Mouse (Mus musculus) erythroblast, embryonic 14.5 days (primary cell): ENCODE data around the gene Inpp4a. TPM values are rescaled to one million over a fixed set of nuclear protein-coding genes. Genes with fewer than 3 reads are reported as not detected.

Experiments used
- H3K27me3 ChIP-seq: 2 replicates; pipeline ENCODE4 v1.6.1; 2012; ENCODE audit warnings: inconsistent platforms; ENCODE audit not compliant: control insufficient read depth
- H3K36me3 ChIP-seq: 2 replicates; pipeline ENCODE4 v1.6.1; 2012; ENCODE audit warnings: mild to moderate bottlenecking, inconsistent platforms; ENCODE audit not compliant: control insufficient read depth
- H3K4me1 ChIP-seq: 2 replicates; pipeline ENCODE4 v1.6.1; 2012; ENCODE audit warnings: inconsistent platforms; ENCODE audit not compliant: control insufficient read depth
- H3K4me3 ChIP-seq: replicated peaks from 2 replicates; pipeline ENCODE3; 2012; ENCODE audit warnings: moderate library complexity, mild to moderate bottlenecking, inconsistent platforms
- H3K9me3 ChIP-seq: 2 replicates; pipeline ENCODE4 v1.6.1; 2012; ENCODE audit warnings: low read length, inconsistent platforms, mixed read lengths; ENCODE audit not compliant: control insufficient read depth
- GATA1 ChIP-seq: IDR thresholded peaks from 2 replicates; pipeline ENCODE4 v1.6.1; 2012; ENCODE audit warnings: low read length, inconsistent platforms, mixed read lengths
- TAL1 ChIP-seq: IDR thresholded peaks from 3 replicates; pipeline ENCODE4 v1.6.1; 2012; ENCODE audit warnings: low read length, inconsistent platforms, mixed read lengths
- polyA plus RNA-seq: library from polyadenylated mRNA; stranded (reverse); fragments of >175 nt; gene quantifications from 2 replicates; pipeline ENCODE4 v1.2.3, GENCODE M21; 2012

Inpp4a gene
- polyA plus RNA-seq, 1 experiment = 0.02 TPM

DNA sequence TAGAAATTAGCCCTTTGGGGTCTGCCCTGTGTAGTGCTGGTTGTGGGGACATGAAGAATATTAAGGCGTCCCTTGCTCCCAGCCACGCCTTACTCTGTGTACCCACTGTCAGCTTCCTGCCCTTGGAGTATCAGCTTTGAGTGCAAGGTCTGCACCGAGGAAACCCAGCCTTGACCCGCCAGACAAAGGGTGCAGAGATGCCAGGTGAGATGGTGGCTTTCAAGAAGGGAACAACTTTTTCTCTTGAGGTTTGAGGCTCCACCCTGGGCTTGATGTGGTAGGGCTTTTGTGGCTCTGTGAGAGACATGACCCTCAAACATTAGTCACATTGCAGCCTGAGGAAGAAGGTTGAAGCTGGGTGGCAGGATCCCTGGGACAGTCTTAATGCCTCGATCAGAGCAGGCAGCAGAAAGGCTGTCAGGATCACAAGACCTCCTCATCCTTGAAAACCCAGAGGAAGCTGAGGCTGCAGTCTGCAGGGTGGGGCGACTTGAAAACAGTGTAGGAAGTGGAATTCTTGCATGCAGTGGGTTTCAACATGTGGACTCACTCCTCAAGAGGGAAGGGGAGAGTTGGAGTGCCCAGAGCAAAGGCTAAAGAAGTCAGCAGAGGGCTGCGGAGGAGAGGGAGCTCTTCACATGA, 18.1 kb downstream of the Inpp4a start:
- Histone ChIP-seq H3K4me3 (no peak overlapping the region), H3K4me1 (no peaks in the 10 kb centered on the region), H3K27me3 (no peaks in the 10 kb centered on the region), H3K9me3 (no peaks in the 10 kb centered on the region), H3K36me3 (no peaks in the 10 kb centered on the region)
- TF ChIP-seq GATA1 (no peak), TAL1 (no peak)

DNA sequence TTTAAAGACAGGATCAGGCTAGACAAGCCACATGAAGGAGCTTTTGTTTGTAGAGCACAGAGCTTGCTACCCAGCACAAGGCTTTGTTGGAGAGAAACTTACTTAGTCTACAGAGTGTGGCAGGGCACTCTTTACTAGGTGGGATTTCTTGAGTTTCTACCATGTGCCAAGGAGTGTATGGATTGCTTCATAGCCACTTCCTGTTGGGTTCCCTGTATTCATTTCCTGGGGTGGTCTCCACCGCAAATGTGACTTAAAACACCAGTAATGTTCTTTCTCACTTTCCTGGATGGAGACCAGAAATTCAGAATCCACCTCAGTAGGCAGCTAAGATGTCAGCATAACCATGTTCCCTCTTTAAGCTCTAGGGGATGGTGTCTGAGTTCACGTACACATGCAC, 18.9 kb downstream of the Inpp4a start:
- TF ChIP-seq TAL1 (no peak), GATA1 (no peak)
- Histone ChIP-seq H3K4me1 (no peaks in the 10 kb centered on the region), H3K9me3 (no peaks in the 10 kb centered on the region), H3K4me3 (no peak overlapping the region), H3K27me3 (no peaks in the 10 kb centered on the region), H3K36me3 (no peaks in the 10 kb centered on the region)

DNA sequence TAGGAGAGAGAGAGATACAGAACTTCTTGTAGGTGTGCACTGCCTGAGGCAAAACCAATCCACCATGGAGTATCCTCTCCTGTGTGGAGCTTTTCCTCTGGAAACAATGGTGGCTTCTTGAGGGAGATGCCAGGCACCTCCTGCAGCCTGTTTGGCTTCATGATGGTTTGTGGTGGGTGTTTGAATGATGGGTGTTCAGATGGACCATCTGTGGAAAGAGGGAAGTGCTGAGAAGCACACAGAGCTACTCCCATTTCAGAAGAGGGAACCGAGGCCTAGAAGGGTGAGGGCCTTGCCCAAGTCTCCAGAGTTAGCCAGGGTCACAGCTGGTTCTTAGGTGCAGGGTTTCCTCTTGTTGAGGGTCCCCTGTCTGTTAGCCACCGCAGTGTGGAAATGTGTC, 23.0 kb downstream of the Inpp4a start:
- H3K9me3 ChIP-seq = no peaks in the 10 kb centered on the region
- no peaks in the 10 kb centered on the region for H3K36me3 ChIP-seq
- H3K4me1 ChIP-seq = no peaks in the 10 kb centered on the region
- TF ChIP-seq GATA1 (no peak), TAL1 (no peak)
- H3K27me3 ChIP-seq = no peaks in the 10 kb centered on the region
- H3K4me3 ChIP-seq = no peak overlapping the region

DNA sequence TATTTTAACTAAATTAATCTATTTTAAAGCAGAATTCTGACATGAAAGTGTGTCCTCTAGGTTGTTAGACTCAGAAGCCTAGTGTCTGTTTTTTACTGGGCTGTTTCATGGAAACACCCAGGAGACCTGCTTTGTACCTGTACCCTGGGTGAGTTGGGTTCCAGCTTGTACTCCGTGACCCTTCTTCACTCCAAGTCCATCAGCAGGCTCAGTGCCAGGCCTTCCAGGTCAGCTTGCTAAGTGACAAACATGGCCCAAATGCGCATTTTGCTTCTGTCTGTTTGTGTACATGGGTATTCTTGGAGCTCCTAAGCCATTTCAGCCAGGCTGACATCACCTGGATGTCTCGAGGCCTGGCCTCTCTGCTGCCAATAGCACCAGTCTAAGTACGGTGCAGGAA, 23.5 kb downstream of the Inpp4a start:
- no peak for TF ChIP-seq GATA1
- TF ChIP-seq TAL1 = no peak
- Histone ChIP-seq H3K9me3 (no peaks in the 10 kb centered on the region), H3K27me3 (no peaks in the 10 kb centered on the region)

DNA sequence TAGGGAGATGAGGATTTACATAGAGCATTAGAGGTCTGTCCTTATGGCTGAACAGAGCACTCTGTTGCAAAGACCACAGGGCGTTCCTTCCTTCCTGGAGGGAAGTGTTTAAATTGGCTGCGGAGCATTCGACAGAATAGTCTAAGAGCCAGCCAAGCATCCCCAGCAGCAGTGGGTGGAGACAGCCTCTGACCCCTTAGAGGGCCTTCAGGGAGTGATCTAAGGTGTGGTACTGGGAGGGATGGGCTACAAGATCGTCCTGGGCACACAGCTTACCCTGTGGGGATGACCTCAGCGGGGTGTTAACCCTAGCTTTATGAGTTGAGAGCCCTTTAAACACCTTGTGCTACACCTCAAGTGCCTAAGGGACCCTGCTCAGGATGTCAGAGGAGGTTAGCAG, 24.9 kb downstream of the Inpp4a start:
- Histone ChIP-seq H3K4me3 (no peak overlapping the region), H3K9me3 (0 out of 2 replicates have a peak, but pooled peaks cover 2% of the 10 kb centered on the region), H3K27me3 (no peaks in the 10 kb centered on the region), H3K36me3 (no peaks in the 10 kb centered on the region), H3K4me1 (no peaks in the 10 kb centered on the region)
- TF ChIP-seq GATA1 (no peak), TAL1 (no peak)

More for the DNA sequence above, 23.5 kb downstream of the Inpp4a start:
- Histone ChIP-seq H3K4me3 (no peak overlapping the region), H3K4me1 (no peaks in the 10 kb centered on the region), H3K36me3 (no peaks in the 10 kb centered on the region)

DNA sequence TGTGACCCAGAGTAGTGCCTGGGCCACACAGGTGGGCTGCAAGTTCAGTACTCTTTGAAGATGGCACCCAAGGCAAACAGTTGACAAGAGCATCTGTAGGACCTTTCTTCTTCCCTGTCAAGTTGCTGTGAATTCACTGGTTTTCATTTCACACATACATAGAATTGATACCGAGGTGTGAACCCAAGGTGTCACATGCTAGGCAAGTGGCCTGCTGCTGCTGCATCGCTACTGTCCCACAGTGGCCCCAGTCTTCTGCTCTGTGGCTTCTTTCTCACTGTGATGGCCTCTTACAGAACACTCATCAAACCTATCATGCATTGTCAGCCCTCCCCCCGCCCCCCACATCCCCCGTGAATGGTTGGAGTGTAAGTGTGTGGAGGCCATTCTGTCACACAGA, 27.6 kb downstream of the Inpp4a start:
- Histone ChIP-seq H3K4me1 (no peaks in the 10 kb centered on the region), H3K36me3 (no peaks in the 10 kb centered on the region), H3K9me3 (0 out of 2 replicates have a peak, but pooled peaks cover 2% of the 10 kb centered on the region), H3K4me3 (no peak overlapping the region), H3K27me3 (no peaks in the 10 kb centered on the region)
- TF ChIP-seq GATA1 = no peak
- no peak for TF ChIP-seq TAL1

DNA sequence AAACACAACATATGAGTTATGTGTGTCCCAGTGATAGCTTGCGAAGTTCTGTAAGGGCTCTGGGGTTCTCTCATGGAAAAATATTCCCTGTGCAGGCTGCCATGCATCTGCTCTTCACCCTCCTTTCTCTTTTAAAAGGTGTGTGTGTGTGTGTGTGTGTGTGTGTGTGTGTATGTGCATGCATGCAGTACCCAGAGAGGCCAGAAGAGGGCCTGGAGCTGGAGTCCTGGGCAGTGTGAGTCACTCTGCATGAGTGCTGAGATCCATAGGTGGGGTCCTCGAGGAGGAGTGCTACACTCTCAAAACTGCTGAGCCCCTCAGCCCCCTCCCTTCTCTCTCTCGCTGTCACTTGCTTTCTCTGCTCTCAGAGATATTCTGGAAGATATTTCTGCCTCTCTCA, 29.5 kb downstream of the Inpp4a start:
- H3K9me3 ChIP-seq = 0 out of 2 replicates have a peak, but pooled peaks cover 2% of the 10 kb centered on the region
- no peak overlapping the region for H3K4me3 ChIP-seq
- H3K36me3 ChIP-seq = no peaks in the 10 kb centered on the region
- no peaks in the 10 kb centered on the region for H3K27me3 ChIP-seq
- H3K4me1 ChIP-seq = no peaks in the 10 kb centered on the region
- TF ChIP-seq GATA1 = no peak
- no peak for TF ChIP-seq TAL1

DNA sequence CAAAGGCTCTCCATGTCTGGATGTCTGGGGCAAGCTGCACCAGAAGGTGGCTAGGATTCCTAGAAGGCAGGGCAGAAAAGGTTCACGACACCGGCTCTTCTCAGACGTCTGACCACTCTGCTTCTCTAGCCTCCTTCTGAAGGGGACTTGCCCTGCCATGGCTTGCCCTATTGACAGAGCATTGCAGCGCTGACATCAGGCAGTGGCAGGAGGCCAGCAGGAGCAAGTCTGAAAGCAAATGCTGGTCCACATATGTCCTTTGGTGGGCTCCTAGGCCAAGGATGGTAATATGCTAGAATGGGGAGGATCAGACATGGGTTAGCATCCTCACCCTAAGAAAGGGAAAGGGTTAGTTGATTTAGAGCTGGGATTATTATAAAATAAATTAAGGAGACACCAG, 30.2 kb downstream of the Inpp4a start:
- Histone ChIP-seq H3K4me1 (no peaks in the 10 kb centered on the region), H3K4me3 (no peak overlapping the region), H3K9me3 (0 out of 2 replicates have a peak, but pooled peaks cover 2% of the 10 kb centered on the region), H3K27me3 (no peaks in the 10 kb centered on the region), H3K36me3 (no peaks in the 10 kb centered on the region)
- TF ChIP-seq GATA1 = no peak
- TF ChIP-seq TAL1 = no peak

DNA sequence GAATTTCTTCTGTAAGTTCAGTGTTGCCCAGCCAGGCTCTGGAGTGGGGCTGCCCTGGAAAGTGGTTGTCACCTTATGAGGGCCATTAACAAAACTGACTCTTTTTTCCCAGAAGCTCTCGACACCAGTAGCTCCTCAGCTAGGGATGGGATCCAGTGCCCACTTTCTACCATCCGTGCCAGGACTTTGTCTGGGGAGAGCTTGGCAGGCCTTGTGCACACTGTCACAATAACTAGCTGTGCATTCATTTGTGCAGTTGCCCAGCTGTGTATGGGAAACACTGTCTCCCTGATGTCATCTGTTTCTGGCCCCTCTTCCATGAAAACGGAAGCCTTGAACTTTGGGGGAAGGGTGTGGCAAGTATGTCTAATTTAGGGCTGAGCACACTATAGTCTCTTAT, 33.1 kb downstream of the Inpp4a start:
- Histone ChIP-seq H3K27me3 (no peaks in the 10 kb centered on the region), H3K4me1 (no peaks in the 10 kb centered on the region), H3K9me3 (0 out of 2 replicates have a peak, but pooled peaks cover 2% of the 10 kb centered on the region), H3K36me3 (no peaks in the 10 kb centered on the region), H3K4me3 (no peak overlapping the region)
- TF ChIP-seq GATA1 (no peak), TAL1 (no peak)
